Mouse (Mus musculus) embryo, embryonic 10.5 days (tissue): ENCODE results near the gene Wwtr1.

Experiments
- DNase-seq: peaks from one replicate; pipeline ENCODE4 v3.0.0-alpha.2; 2015; ENCODE audit warnings: low spot score

Gene Wwtr1

DNA sequence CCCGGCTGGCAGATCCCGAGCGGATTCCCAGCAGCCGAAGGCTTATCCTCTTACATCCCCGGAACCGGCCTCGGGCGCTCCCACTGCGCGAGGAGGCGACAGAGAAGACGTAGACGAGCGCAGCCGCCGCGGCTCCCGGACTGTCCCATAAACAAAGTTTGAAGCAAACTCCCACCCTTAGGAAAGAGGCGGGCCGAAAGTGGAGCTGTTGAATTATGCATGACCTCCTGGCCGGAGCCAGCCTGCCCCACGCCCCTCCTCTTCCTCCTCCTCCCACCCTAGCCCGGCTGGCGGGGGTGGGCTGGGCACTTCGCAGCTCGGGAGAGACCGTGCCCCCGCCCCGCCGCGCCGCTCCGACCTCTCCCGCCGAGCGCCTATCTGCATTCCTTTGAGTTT, at the start of gene Wwtr1:
Gene Wwtr1 (minus strand): TSS at position 251 of the 396 bp plus-strand sequence.
- peak; percentile 96 for DNase-seq

DNA sequence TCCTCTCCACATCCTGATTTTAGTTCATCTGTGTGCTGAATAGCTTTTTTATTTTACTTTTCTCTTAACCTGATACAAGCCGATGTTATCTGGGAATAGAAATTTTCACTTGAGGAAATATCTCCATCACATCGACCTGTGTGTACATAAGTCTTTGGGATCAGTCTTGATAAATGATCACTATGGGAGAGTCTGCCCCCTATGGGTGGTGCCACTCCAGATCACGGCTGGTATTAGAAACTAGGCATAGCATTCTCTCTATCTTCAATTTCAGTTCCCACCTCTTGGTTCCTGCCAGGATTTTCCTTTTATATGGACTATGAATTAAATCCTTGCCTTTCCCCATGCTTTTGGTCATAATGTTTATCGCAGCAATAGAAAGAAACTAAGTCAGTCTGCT, 44.0 kb upstream of the Wwtr1 start:
- DNase-seq = peak; percentile 13

DNA sequence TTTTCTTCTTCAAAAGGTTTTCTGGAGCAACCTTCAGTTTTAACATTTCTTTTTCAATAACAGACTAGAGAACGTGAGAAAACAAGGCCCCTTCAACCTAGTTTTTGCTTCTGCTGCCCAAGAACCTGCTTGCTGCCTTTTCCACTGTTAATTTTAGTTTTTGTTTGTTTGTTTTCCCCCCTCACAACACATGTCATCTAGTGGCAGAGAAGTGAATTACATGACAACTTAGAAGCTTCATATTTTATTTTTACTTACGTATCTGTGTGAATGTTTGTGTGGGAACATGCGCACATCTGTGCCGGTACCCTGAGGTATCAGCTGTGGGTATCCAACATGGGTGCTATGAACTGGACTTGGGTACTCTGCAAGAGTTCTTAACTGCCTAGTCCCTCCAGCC, 39.9 kb upstream of the Wwtr1 start:
- DNase-seq = no peak

DNA sequence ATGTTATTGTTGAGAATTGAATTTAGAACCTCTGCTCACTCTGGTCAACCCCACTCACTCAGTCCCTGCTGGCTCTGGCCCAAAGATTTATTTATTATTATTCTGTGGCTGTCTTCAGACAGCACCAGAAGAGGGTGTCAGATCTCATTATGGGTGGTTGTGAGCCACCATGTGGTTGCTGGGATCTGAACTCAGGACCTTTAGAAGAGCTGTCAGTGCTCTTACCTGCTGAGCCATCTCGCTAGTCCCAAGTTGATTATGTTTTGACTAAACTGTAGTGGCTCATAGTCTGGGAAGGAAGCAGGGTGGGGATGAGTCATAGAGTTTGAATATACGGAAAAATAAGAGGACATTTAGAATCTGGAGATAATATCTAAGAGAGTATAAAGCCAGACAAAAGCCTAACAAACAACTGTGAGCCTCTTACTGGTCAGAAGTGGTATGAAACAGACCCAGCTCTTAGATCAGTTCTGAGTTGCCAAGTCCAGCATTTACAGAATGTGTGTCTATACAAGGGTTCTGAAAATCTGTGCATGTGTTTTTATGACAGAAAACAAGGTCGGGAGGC, 36.8 kb upstream of the Wwtr1 start:
- DNase-seq = no peak

DNA sequence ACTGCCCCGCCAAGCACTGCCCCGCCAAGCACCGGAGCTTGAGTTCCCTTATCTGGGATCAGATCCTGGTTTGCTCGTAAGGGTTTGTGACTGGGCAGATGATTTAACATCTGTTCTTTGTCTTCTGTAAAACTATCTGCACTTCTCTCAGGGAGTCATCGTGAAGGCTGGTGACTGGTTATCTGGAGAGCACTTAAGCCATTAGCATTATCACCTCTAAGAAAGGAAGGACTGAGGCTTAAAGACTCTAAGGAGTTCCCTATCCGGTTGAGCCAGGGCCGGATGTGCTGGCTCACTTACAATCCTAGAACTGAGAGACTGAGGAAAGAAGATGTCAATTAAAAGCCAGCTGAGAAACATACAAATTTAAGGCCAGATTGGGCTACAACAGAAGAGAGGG, 36.1 kb upstream of the Wwtr1 start:
- DNase-seq = no peak

DNA sequence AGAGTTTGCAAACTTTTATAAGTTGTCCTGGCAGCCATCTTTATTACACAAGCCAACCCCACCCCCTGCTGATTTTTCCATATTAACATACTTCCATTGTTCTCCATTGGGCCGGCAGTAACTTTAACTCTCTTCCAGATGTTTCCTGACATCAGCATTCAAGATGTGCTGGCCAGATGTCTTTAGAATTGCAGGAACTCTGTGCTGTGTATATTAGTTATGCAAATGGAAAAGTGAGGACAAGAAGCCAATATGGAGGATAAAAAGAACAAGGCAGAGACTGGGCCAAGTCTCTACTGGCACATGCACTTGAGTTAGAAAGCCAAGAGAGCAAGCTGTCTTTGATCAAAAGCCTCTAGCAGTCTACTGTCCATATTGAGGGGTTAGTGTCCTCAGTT, 28.9 kb upstream of the Wwtr1 start:
- no peak for DNase-seq

DNA sequence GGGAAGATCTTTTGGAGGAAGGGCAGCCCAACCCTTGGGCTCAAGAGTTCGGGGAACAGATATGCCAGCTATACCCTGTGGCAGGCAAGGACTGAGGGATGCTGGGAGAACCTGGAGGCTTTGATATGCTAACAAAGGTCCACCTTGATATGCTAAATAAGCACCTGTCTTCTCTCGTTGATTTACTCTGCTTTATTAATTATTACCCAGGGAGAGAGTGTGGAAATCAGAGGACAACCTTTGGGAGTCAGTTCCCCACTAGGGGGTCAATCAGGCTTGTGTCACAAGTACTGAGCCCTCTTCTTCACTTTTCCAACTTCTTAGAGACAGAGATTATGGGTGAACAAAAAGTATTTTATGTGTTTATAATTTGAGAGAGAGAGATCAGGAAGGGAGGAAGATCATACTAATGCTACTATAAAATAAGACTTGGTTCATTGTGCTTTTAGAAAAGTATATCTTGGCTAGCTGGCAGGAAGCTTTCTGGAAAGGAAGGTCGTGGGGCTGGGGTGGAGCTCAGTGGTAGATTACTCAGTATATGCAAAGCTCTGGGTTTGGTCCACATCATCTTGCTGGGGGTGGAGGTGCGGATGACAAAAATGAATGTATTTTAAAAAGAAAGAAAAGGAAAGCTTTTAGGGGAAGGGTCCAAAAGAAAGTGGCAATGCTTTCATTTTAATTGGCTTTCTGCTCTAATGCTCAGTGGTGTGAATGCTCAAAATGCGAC, 28.3 kb upstream of the Wwtr1 start:
- no peak for DNase-seq

DNA sequence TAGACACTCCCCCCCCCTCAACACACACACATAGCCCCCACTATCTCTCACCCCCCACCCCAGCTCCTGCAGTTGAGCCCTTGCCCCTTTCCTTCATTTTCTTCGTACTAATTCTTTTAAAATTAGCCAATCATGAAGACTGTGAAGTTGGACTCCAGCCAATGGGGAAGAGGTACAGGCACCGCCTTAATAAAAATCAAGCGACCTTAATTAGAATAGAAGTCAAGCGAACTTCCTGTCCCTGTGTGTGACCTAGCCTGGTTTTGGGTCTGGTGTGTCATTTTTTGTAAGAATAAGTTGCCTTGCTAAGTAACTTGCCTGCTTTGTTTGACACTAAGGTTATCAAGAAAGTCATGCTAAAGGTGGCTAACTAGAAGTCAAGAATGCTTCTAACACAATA, 26.9 kb upstream of the Wwtr1 start:
- no peak for DNase-seq

DNA sequence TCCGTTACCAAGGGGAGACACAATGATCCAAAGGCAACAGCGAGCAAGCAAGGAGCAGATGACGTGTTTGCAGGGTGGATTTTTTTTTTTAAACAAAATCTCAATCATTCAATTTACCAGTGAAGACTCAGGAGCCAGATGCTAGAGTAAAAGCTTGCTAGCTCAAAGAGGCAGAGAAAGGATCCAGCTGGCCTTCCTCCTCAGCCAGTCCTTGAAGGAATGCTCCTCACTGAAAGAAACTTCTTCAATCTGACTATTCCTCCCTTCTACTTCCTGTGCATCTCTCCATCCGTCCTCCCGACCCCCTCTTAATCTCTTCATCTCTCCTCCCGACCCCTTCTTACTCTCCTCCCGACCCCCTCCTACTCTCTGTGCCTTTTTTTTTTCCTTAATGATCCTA, 20.9 kb upstream of the Wwtr1 start:
- DNase-seq = no peak

DNA sequence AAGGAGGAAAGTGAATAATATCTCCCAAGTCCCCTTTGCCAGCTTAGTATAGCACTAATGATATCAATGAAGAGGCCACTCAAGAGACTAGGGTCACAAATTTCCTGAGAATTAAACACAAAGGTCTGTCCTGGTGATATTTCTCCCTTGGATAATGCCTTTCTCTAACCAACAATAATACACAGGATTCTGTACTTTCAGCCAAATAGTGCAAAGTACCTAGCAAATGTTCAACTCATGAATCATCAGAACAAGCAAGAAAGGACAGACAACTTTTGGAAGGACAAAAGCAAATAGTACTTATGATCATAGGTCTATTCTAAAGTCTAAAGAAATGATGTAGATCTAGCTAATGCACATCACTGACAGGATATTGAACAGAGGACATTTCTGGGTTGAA, 19.8 kb upstream of the Wwtr1 start:
- no peak for DNase-seq

DNA sequence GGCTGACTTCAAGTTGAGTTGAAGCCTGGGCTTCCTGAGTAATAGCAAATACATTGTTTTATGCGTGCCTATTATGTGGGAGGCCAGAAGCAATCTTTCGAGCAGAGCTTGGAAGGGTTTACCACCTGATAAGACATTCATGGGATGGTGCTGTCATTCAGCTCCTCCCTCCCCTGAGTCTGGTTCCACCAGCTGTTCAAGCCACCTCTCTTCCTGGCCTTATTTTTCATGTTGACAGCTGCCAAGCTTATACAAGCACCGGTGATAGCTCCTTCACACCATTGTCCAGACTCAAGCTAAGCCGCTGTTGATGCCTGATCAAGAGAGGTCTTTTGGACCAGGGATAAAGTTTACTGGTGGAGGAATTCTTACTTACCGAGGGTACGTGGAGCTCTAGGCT, 10.3 kb upstream of the Wwtr1 start:
- DNase-seq = no peak

DNA sequence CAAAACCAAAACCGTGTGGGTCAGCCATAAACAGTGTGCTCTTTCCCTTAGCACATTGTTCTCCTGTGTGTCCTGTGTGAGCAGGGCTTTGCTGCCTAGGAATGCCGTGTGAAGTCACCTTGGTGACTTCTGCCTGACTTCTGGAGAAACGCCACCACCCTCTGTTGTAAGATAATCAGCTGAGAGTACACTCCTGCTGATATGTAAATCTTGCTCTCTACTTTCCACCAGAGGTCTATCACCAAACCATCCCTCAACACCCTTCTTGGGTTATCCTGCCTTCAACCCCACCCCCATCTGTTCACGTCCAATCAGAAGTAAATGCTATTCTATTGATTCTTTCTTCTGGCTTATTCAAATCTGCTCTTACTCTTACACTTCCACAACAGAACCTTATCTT, 7.8 kb upstream of the Wwtr1 start:
- DNase-seq = no peak

DNA sequence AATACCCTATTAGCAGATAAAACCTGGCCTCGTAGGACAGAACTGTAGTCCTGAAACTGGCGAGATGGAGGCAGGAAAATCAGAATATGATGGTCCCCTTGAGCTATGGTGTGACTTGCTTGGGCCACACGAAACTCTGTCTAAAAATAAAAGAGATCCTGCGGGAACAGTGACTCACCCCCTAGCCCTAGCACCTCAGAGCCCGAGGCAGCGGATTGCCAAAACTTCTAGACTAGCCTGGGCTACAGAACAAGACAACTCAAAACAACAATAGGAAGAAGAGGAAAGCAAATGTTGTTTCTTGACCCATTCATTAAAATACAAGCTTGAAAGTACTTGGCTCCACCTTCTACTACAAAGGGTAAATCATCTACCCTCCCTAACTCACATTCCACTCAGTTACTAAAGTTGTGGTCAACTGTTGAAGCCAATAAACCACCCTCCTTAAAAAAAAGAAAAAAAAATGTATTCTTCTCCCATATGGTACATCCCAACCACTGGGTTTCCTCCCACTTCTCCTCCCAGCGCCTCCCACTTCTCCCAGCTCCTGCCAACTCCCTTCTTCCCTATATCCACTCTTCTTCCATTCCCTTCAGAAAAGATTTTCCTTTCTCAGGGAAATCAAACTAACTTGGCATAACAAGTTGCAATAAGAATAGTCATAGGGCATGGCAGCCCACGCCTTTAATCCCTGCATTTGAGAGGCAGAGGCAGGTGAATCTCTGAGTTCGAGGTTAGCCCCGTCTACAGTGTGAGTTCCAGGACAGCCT, 4.9 kb upstream of the Wwtr1 start:
- no peak for DNase-seq

DNA sequence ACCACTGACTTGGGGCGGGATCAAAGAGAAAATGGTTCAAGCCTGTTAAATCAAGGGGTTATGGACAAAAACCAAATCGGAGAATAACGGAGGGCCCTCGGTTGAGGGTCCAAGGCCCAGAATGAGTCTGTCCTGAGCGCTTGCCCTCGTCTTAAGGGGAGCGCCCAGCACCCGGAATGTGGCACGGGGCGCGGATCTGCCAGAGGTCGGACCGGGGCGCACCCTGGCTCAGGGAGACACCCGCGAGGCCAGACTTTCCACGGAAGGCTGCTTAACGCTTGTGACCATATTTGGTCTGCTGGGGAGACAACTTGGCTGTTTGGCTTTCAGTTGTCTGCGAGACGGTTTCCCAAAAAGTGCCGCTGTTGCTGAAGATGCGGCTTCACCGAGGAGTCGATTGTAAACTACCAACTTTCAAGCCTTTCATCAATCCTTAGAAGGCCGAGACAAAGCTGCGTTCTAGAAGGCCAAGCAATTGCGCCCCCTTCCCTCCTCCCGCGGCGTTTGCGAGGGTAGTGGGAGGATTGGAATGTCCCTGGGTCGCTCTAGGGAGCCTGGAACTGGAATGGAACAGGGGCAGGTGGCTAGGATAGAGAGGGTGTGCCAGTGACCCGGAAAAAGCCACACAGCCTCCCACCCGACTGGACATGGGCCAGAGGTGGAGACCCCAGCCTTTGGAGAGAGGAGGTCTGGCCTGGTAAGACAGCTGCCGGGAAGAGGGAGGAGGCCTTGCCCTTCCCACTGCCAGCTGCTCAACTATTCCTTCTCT, 530 bp upstream of the Wwtr1 start:
- DNase-seq = peak; percentile 82

DNA sequence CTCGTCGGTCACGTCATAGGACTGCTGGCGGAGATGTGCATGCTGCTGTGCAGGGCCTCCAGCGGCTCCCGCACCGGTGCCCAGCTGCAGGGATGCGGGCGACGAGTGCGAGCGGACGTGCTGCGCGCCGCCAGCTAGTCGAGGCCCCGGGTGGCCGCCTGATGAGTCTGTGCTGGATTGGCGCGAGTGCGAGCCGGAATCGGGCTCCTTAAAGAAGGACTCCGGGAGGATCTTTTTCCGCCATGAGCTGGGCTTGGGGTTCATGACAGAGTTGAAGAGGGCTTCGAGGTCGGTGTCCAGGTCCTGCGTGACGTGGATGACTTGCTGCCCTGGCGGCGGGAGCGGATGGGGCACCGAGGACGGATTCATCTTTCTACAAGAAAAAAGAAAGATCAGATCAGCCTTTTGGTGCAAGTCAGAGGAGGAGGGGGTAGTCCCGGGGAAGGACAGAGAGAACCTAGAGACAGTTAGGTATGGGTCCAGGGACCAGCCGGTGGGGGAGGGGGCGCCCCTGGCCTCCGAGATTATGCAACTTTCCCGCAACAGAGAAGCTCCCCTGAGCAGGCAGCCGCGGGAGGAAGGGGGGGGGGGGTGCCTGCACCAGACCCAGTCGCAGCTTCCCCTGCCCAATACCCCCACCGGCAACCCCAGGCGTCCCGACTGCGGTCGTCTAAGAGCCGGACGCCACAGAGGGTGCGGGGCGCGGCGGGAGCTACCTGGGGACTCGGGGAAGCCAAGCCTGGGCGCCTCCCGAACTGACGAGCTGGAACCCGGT, 638 bp downstream of the Wwtr1 start:
- DNase-seq = peak; percentile 69

DNA sequence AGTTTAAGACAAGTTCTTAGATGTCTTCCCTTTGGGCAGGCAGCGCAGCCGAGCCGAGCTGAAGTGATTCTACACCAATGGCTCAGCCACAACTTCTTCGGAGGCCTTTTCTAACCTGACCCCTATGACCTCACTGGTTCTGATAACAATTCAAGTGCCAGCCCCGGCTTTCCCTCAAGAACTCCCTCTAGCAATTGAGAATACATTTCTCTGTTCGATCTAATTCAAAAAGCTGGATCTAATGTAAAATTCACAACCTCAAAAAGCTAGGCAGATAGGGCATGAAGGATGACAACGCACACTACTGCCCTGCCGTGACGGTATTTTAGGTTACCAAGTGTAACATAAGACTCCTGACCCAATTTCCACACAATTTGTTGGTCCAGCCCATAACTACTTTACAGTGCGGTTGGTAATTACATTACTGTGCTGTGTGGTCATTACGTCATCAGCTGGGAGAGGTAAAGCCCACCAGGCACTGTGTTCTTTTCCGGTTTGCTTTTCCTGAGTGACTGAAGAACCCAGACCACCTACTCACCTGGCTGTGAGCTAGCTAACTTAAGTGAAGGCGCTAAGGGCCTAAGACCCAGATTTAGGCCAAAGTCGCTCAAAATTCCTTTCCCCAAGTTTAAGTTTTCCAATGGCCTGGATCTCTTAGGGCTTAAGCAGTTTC, 1.7 kb downstream of the Wwtr1 start:
- DNase-seq = peak; percentile 31

DNA sequence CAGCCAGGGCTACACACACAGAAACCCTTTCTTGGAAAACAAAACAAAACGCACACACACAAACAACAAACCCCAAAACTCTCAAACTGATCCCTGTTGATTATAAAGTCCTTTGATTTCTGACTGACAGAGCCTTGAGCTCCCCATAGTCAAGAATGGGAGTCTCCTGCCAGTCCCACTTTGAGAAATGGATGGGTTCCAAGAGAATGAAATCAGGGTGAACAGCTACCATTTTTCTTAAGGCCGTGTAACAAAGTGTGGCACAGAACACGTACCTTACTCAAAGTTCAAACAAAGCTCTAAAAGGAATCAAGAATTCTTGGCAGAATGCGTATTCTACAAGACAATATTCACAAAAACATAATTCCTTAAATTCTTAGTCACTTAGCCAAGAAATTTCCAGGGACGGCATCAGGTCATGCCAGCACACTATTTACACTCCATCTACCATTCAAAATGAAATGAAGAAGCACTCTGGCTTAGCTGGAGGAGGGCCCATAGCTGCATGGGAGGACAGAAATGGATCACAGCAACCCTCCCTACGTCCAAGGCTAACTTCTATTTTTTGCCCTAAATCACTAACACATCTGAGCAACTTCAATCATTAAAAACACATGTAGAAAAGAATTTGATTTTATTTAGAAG, 3.3 kb downstream of the Wwtr1 start:
- no peak for DNase-seq

DNA sequence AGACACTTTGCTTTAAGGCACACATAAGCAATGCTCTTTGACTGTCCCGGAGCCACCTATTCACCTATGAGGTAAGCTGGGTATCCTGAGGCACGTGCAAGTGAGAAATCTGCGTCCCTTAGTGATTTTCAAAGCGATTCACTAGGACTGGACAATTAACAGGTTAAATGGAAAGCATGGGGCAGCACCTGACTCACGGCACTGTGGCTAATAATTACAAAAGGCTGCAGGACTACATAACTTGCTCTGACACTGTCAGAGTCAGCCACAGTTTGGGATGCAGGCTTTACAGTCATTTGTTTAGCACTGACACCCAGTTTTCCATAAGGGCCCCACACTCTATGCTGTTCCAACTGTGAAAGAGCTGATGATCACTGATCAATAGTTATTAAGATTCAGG, 9.1 kb downstream of the Wwtr1 start:
- DNase-seq = no peak

DNA sequence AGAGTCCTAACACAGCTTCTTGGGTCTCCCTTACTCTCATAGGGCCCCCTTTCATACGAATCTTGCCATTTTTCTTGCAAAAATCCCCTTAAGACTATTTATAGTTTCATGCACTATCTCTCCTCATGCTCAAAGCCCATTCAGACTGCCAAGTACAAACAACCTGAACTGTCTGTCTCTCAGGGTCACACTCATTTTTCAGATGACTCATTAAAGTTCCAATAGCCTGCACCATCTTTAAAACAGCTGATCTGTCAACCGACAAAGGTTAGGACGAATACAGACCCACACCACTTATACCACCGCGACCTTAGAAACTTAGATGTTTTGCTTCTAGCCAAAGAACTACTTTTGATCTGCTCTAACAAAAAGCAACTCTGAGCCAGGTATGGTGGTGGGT, 12.1 kb downstream of the Wwtr1 start:
- DNase-seq = no peak

DNA sequence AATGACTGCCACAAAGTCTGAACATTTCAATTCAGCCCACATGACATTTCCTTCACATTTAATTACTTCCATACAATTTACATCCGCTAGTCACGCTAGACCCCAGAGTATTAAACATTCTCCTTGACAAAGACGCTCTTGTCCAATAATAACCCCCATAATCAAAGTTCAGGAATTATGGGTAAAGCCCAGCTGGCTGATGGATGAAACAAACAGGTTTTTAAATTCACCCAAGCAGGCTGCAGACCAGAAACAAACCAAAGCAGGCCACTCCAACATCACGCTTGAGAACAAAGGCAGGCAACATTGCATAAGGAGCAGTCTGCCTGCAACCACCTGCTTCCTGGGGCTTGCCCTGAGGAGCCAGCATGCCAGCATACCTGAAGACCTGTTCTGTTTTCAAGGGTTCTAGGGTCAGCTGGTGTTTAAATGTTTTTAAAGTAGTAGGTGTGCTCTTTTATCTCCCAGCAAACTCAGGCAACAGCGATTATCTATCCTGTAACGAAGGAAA, 12.7 kb downstream of the Wwtr1 start:
- no peak for DNase-seq

DNA sequence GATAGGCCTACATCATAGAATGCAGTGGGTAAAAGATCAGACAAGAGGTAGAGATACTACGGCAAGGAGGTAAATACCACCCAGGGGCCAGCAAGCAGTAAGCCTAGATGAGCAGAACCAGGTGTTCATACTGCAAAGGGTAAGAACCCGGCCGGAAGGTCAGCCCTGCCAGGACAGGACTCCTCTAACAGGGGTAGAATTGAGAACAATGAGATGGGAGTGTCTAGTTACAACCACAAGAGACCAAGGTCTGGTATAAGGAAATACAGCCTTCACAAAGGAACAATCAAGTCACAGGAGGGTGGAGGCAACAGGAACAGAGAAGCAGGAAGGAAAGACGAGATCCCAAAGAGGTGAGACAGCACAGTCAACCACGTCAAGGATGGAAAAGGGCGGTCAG, 16.9 kb downstream of the Wwtr1 start:
- DNase-seq = no peak
